ENCODE assay signal across 21 mouse cellular contexts in the genomic region with DNA sequence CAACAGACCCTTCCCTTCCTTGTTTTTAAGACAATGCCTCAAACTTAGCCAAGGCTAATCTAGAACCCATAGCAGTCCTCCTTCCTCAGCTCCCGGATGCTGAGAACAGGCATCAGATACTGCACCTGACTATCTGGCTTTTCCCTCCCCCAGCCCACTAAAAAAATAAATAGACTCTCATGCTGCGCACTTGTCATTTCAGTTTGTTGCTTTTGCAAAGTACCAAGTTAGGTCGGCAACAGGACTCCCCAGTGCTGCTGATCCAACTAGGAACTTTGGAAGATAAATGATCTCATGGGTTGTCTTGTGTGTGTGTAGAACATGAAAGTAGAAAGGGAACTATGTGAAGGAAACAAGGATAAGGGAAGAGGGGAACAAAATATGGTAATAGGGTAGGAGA. TPM values are rescaled to one million over a fixed set of nuclear protein-coding genes. Genes with fewer than 3 reads are reported as not detected.
DNase-seq lines count a peak whose midpoint lies in the region; ATAC-seq and TF ChIP-seq lines count a peak whose summit lies in the region.
"Had no signal": no experiment of that assay in that cellular context is flagged by ENCODE, and none has a peak within 500 bp of the region (broad histone marks: within the 10 kb centered on the region; RNA-seq: fewer than 3 reads in every experiment).

No protein-coding gene starts in this region.

- peaks cover 7% of the 10 kb centered on the region; the same call in 1 of the 2 replicates for H3K4me1 ChIP-seq in heart, embryonic 10.5 days
- H3K4me1 ChIP-seq in kidney, postnatal 0 days (replicated peaks; ENCODE audit: insufficient read depth, low read length): 0 out of 2 replicates have a peak, but pooled peaks cover 5% of the 10 kb centered on the region
- peaks cover 12% of the 10 kb centered on the region for H3K4me1 ChIP-seq in neural tube, embryonic 12.5 days
- H3K4me1 ChIP-seq in liver, postnatal 0 days (ENCODE audit: insufficient read depth): peaks cover 12% of the 10 kb centered on the region
- H3K4me1 ChIP-seq in thymus, adult 2 months (replicated peaks; ENCODE audit: control insufficient read depth, insufficient read depth, low read length): peaks cover 4% of the 10 kb centered on the region

- no peaks in the 10 kb centered on the region for H3K9me3 ChIP-seq in heart, embryonic 10.5 days
- no peaks in the 10 kb centered on the region for H3K9me3 ChIP-seq in kidney, postnatal 0 days (replicated peaks; ENCODE audit: low read length)
- no peaks in the 10 kb centered on the region for H3K9me3 ChIP-seq in neural tube, embryonic 12.5 days
- H3K9me3 ChIP-seq in liver, postnatal 0 days (ENCODE audit: low read length): no peaks in the 10 kb centered on the region
- H3K9me3 ChIP-seq: hindbrain, embryonic 12.5 days; limb, embryonic 15.5 days had no signal

- TF ChIP-seq EP300 in liver, postnatal 0 days (IDR thresholded peaks at IDR 0.05; ENCODE audit: low read depth): no peak

- no peak for TF ChIP-seq CTCF in kidney, postnatal 0 days (IDR thresholded peaks at IDR 0.05; ENCODE audit: low read depth)
- TF ChIP-seq CTCF in liver, postnatal 0 days (IDR thresholded peaks at IDR 0.05; ENCODE audit: low read depth): no peak
- no peak for TF ChIP-seq CTCF in thymus, adult 2 months (IDR thresholded peaks at IDR 0.05; ENCODE audit: borderline replicate concordance, control insufficient read depth, extremely low read depth, insufficient read depth, low read length, poor library complexity)

- WGBS in heart, embryonic 10.5 days: 43% methylated on average over 3 of the region's 3 CpGs
- 53% methylated on average over 3 of the region's 3 CpGs for WGBS in kidney, postnatal 0 days
- WGBS in neural tube, embryonic 12.5 days: 77% methylated on average over 3 of the region's 3 CpGs
- WGBS in liver, postnatal 0 days (ENCODE audit: insufficient replicate concordance): 70% methylated on average over 3 of the region's 3 CpGs
- 95% methylated on average over 3 of the region's 3 CpGs for WGBS in thymus, adult 2 months

- DNase-seq in heart, embryonic 10.5 days (ENCODE audit: low spot score): no peak
- no peak for DNase-seq in heart, adult 9 months (ENCODE audit: low spot score in 2 of 2)
- no peak for DNase-seq in kidney, postnatal 0 days (ENCODE audit: low spot score)
- no peak for DNase-seq in kidney, adult 8-10 months
- DNase-seq in neural tube, embryonic 10.5 days (ENCODE audit: extremely low spot score, low spot score): no peak
- DNase-seq in liver, postnatal 0 days: no peak
- DNase-seq in thymus, adult 2 months: no peak
- DNase-seq: adrenal gland, postnatal 36 days; cerebellum, adult 11-12 months; cerebellum, postnatal 14 days; gastrocnemius, postnatal 14 days; kidney, postnatal 4 days; layer of hippocampus, adult 9-11 months had no signal

- H3K36me3 ChIP-seq in heart, embryonic 10.5 days: peaks cover 22% of the 10 kb centered on the region
- H3K36me3 ChIP-seq in kidney, postnatal 0 days (ENCODE audit: insufficient read depth, low read length): peaks cover 15% of the 10 kb centered on the region
- peaks cover 16% of the 10 kb centered on the region for H3K36me3 ChIP-seq in neural tube, embryonic 12.5 days
- peaks cover 15% of the 10 kb centered on the region for H3K36me3 ChIP-seq in liver, postnatal 0 days (replicated peaks; ENCODE audit: insufficient read depth, low read length)
- peaks cover 20% of the 10 kb centered on the region for H3K36me3 ChIP-seq in thymus, adult 2 months (ENCODE audit: control insufficient read depth, insufficient read depth, low read length)

- no peak overlapping the region for H3K27ac ChIP-seq in heart, embryonic 10.5 days
- H3K27ac ChIP-seq in kidney, postnatal 0 days: no peak overlapping the region
- no peak overlapping the region for H3K27ac ChIP-seq in neural tube, embryonic 12.5 days
- H3K27ac ChIP-seq in liver, postnatal 0 days (ENCODE audit: low read depth): no peak overlapping the region
- no peak overlapping the region for H3K27ac ChIP-seq in thymus, adult 2 months (ENCODE audit: control insufficient read depth, insufficient read depth, low read length)
- H3K27ac ChIP-seq: limb, embryonic 15.5 days; macrophage had no signal

- H3K27me3 ChIP-seq in heart, embryonic 10.5 days (ENCODE audit: insufficient read depth, poor library complexity, severe bottlenecking): no peaks in the 10 kb centered on the region
- H3K27me3 ChIP-seq in kidney, postnatal 0 days (ENCODE audit: insufficient read depth, low read length): no peaks in the 10 kb centered on the region
- H3K27me3 ChIP-seq in neural tube, embryonic 12.5 days (replicated peaks): no peaks in the 10 kb centered on the region
- H3K27me3 ChIP-seq in liver, postnatal 0 days (ENCODE audit: insufficient read depth, low read length): no peaks in the 10 kb centered on the region
- H3K27me3 ChIP-seq in thymus, adult 2 months (ENCODE audit: control insufficient read depth, insufficient read depth, low read length): no peaks in the 10 kb centered on the region; the same call in 1 of the 2 replicates
- H3K27me3 ChIP-seq: limb, embryonic 15.5 days had no signal

- ATAC-seq in kidney, postnatal 0 days (replicated peaks; ENCODE audit: low FRiP score, low read depth): no peak
- no peak for ATAC-seq in neural tube, embryonic 12.5 days (ENCODE audit: low FRiP score, low read depth)
- ATAC-seq in liver, postnatal 0 days: no peak

- H3K4me3 ChIP-seq in heart, embryonic 10.5 days: peak overlapping the region; percentile 99; the same call in 1 of the 2 replicates
- H3K4me3 ChIP-seq in kidney, postnatal 0 days (replicated peaks; ENCODE audit: low read depth, low read length): no peak overlapping the region
- H3K4me3 ChIP-seq in neural tube, embryonic 12.5 days: no peak overlapping the region
- no peak overlapping the region for H3K4me3 ChIP-seq in liver, postnatal 0 days (ENCODE audit: low read depth, low read length)
- no peak overlapping the region for H3K4me3 ChIP-seq in thymus, adult 2 months (ENCODE audit: control insufficient read depth, insufficient read depth, low read length)

- H3K9ac ChIP-seq in kidney, postnatal 0 days (ENCODE audit: low read depth, low read length): no peak overlapping the region
- H3K9ac ChIP-seq in neural tube, embryonic 12.5 days: no peak overlapping the region
- H3K9ac ChIP-seq in liver, postnatal 0 days (replicated peaks): no peak overlapping the region

- no peak for TF ChIP-seq POLR2A in thymus, adult 2 months (IDR thresholded peaks at IDR 0.05; ENCODE audit: control insufficient read depth, extremely low read depth, insufficient read depth, low read length, poor library complexity)

- peak overlapping the region; percentile 91; the same call in 1 of the 2 replicates for H3K4me2 ChIP-seq in kidney, postnatal 0 days (ENCODE audit: low read length)
- peak overlapping the region; percentile 80; the same call in 1 of the 2 replicates for H3K4me2 ChIP-seq in neural tube, embryonic 12.5 days (replicated peaks)
- peak overlapping the region; percentile 96; the same call in 1 of the 2 replicates for H3K4me2 ChIP-seq in liver, postnatal 0 days (ENCODE audit: low read depth, low read length)

RNA-seq across cellular contexts. Expression of a gene that starts 1.6 kb away (rescaled TPM):
- polyA plus RNA-seq in heart, embryonic 10.5 days (2016; fragmentation: Nextera tagmentation; extraction: Ambion mirVana): 179 and 208 TPM in 2 replicates
- 146 and 152 TPM in 2 replicates for polyA plus RNA-seq in kidney, postnatal 0 days (2015; fragmentation: Nextera tagmentation; extraction: Ambion mirVana)
- polyA plus RNA-seq in neural tube, embryonic 12.5 days (2016; fragmentation: Nextera tagmentation; extraction: Ambion mirVana): 222 and 241 TPM in 2 replicates
- 50.5 and 56.3 TPM in 2 replicates for polyA plus RNA-seq in liver, postnatal 0 days (2015; fragmentation: Nextera tagmentation; extraction: Ambion mirVana)
- 194 and 237 TPM in 2 replicates for polyA plus RNA-seq in thymus, adult 2 months (2012; rRNA removed)

RNA-seq across cellular contexts. Expression of a gene that starts 13.6 kb away (rescaled TPM):
- polyA plus RNA-seq in heart, embryonic 10.5 days (2016; fragmentation: Nextera tagmentation; extraction: Ambion mirVana): 0.07 and 0.15 TPM in 2 replicates
- polyA plus RNA-seq in kidney, postnatal 0 days (2015; fragmentation: Nextera tagmentation; extraction: Ambion mirVana): 0.09 and 0.12 TPM in 2 replicates
- polyA plus RNA-seq in neural tube, embryonic 12.5 days (2016; fragmentation: Nextera tagmentation; extraction: Ambion mirVana): 0.28 and 0.49 TPM in 2 replicates
- polyA plus RNA-seq in liver, postnatal 0 days (2015; fragmentation: Nextera tagmentation; extraction: Ambion mirVana): 0.06 TPM in 1 of 2 replicates, not detected in the other
- 0.19 and 0.36 TPM in 2 replicates for polyA plus RNA-seq in thymus, adult 2 months (2012; rRNA removed)
- polyA plus RNA-seq: heart, postnatal 0 days; kidney, embryonic 14.5 days; macrophage; midbrain, embryonic 11.5 days had no signal

RNA-seq across cellular contexts. Expression of a gene that starts 57.4 kb away (rescaled TPM):
- polyA plus RNA-seq in heart, embryonic 10.5 days (2016; fragmentation: Nextera tagmentation; extraction: Ambion mirVana): 0.28 TPM in 1 of 2 replicates, not detected in the other
- polyA plus RNA-seq in kidney, postnatal 0 days (2015; fragmentation: Nextera tagmentation; extraction: Ambion mirVana): 23.5 and 24.3 TPM in 2 replicates
- 0.08 TPM in 1 of 2 replicates, not detected in the other for polyA plus RNA-seq in neural tube, embryonic 12.5 days (2016; fragmentation: Nextera tagmentation; extraction: Ambion mirVana)
- polyA plus RNA-seq in liver, postnatal 0 days (2015; fragmentation: Nextera tagmentation; extraction: Ambion mirVana): 9.4 and 14.0 TPM in 2 replicates
- polyA plus RNA-seq in thymus, adult 2 months (2012; rRNA removed): 0.22 and 0.24 TPM in 2 replicates
- polyA plus RNA-seq: embryonic facial prominence, embryonic 14.5 days; heart, postnatal 0 days; hindbrain, embryonic 12.5 days; macrophage; midbrain, embryonic 11.5 days had no signal
